Mouse (Mus musculus) liver, embryonic 14.5 days (tissue): ENCODE measurements at regions not wholly inside any gene's neighbourhood (a gene's known extent, or its start where the extent isn't known, plus 50 kb on each side); places are given as distances from the start of the nearest gene placed in this dataset.

Source experiments
- CTCF ChIP-seq: IDR thresholded peaks from 2 replicates; pipeline ENCODE4 v1.5.1; 2016; ENCODE audit warnings: antibody characterized with exemption, low read depth, control low read depth
- EP300 ChIP-seq: IDR thresholded peaks from 2 replicates; pipeline ENCODE4 v1.6.1; 2016; ENCODE audit warnings: antibody characterized with exemption, low read depth

- TF ChIP-seq EP300 (no peak), CTCF (no peak)
Observed at GRCm38 (mm10) chr8:40019281-40019943, 655.5 kb upstream of the Adam24 start.
